Mouse (Mus musculus): ENCODE measurements at regions not wholly inside any gene's neighbourhood (a gene's known extent, or its start where the extent isn't known, plus 50 kb on each side); places are given as distances from the start of the nearest gene placed in this dataset.

DNA sequence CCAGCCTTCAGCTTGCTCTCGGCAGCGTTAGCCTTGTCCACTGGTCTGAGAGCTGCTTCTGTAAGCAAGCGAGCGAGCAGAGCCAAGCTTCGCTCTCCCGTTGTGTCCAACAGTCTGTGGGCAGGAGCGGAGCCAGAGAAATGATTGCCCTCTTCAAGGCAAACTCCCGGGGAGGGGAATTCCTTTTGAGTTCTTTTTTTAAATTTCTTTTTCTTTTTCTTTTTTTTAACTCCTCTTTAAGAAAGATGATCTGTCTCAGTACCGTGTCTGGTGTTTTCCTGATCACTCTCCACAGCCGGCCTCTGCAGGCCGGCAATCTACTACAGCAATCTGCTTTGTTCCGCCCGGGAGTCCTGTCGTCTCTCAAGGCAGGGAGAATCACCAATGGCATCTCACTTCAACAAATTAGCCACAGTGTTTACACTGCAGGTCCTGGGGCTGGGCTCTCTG lies 170.6 kb upstream of the Hmga2 start:
- TF ChIP-seq CTCF (IDR thresholded peaks at IDR 0.05; ENCODE audit: low read depth) (no peak), EP300 (IDR thresholded peaks at IDR 0.05; ENCODE audit: low read depth) (no peak)
